Mouse (Mus musculus) erythroid progenitor cell, adult 5-6 weeks (primary cell): ENCODE data around the gene Fam172a. TPM values are rescaled to one million over a fixed set of nuclear protein-coding genes. Genes with fewer than 3 reads are reported as not detected.

ENCODE experiments used
- ATAC-seq: replicated peaks from 2 replicates; pipeline ENCODE4 v1.8.0; 2016; ENCODE audit warnings: moderate number of reproducible peaks, mild to moderate bottlenecking, moderate TSS enrichment, inconsistent platforms; ENCODE audit not compliant: poor library complexity, low FRiP score, severe bottlenecking
- total RNA-seq, 2 experiments: library from RNA; stranded (forward) in 1 of 2; stranded (reverse) in 1 of 2; fragments of 150-400 nt in 1 of 2; fragments of 186-747, 209-891 nt in 1 of 2; gene quantifications; 2 replicates each; pipeline versions ENCODE4 v1.2.3 to v1.2.4; 2015 to 2017; ENCODE audit warnings: low replicate concordance in 2 of 2

The Fam172a gene
- total RNA-seq, 2 experiments from 2014 or later = 8.0 to 26.0 TPM

- ATAC-seq = no peak
Observed at GRCm38 (mm10) chr13:78095071-78095973, 393.5 kb downstream of the Fam172a start.

GRCm38 (mm10) chr13:78098858-78099445 lies 397.1 kb downstream of the Fam172a start:
- ATAC-seq = no peak

DNA sequence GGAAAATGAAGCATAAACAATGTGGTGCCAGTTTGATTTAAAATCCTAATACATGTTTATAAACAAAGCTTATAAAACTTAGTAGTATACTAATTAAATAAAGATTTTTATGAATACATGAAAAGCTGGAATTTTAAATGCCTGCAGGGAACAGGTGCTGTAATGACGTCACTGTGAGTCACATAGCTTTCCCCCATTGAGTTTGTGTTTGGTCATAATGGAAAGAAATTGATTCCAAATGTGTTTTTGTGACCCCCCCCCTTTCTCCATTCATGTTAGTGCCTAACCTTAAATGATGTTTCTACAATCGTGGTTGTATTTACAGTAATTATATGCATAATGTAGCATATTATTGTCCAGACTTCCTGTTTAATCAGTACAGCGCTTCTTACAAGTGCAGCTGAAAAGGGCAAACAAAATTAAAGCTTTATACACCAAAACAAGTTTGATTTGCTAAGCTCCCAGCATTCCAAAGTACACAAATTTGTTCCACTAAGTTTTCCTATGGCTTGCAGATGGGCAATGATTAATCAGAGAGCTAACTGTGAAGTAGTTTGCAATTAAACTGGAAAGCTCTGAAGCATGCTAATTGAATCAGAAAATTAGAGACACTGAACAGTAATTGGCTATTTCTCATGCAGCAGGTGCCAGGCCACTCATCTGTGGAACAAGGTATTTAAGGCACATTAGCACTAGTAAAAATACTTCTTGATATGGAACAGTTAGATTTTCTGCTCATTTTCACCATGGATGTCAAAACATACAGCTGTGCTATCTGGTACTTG lies 398.1 kb downstream of the Fam172a start:
- no peak for ATAC-seq

DNA sequence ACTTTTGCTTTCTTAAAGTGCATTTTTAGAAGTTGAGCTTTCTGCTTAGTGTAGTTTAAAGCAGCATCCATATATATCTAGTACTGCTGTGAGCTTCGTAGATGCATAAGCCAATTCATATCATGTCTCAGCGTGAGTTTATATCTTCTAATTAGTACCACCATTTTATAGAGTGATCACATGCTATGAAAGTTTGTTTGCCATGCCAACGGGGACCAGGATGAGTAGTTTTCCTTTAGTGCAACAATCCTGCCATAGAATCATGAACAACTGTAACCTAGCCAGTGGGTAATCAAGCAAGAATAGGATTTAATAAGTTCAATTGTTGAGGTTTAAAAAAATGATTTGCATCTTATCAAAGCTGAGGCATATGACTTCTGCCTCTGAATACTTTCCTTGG lies 398.8 kb downstream of the Fam172a start:
- ATAC-seq = no peak

DNA sequence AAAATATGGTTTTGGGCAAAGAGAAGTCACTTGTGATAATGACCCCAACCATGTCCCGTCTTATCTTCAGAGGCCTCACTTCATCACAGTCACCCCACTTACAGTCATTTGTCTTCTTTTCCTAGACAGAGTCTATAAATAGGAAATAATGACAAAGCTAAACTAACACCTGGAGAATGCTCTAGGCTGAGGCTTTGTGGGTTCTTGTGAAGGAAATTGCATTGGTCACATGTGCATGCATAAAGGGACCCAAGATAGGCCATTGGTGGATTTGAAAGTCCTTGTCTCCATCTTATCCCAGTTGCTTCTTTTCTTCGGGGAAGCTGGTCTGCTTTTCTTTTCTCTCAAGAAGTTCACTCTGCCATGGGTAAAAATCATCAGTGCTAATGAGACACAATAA lies 400.5 kb downstream of the Fam172a start:
- no peak for ATAC-seq

- ATAC-seq = no peak
Observed at GRCm38 (mm10) chr13:78104851-78105250, 403.0 kb downstream of the Fam172a start.

DNA sequence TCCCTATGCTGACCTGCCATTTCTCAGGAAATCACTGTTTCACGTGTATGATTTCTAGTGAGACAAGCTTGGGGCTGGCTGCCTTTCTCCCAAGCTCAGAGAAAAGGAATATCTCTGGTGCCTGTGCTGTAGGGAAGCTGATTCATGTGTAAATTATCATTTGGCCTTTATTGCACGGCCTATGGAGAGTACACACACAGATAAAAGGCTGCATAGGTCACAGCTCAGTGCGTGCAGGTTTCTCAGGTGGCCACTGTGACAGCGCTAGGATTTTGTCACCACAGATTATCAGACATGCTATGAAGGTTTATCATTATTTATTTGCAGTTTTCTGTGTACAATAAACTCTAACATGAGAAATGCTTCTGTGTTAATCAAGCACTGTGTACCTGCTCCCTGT lies 408.8 kb downstream of the Fam172a start:
- no peak for ATAC-seq

DNA sequence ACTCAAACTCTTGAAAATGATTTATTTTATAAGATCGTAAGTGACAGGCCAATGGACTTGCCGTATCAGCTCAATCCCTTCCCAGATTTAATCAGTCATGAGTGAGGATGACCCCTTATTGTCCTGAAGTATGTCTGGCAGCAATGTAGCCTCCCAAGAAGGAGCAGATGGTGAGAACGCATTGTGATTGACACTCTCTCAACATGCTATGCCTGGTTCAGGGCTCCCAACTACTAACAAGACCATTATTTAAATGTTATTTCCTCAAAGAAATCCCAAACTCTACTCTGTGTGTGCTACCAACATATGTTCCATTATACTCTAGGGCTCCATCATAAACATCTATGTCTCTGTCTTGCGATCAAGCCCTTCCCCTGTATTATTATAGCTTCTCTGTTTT lies 412.1 kb downstream of the Fam172a start:
- no peak for ATAC-seq

- ATAC-seq = no peak
Observed at GRCm38 (mm10) chr13:78118715-78119114, 416.9 kb downstream of the Fam172a start.

DNA sequence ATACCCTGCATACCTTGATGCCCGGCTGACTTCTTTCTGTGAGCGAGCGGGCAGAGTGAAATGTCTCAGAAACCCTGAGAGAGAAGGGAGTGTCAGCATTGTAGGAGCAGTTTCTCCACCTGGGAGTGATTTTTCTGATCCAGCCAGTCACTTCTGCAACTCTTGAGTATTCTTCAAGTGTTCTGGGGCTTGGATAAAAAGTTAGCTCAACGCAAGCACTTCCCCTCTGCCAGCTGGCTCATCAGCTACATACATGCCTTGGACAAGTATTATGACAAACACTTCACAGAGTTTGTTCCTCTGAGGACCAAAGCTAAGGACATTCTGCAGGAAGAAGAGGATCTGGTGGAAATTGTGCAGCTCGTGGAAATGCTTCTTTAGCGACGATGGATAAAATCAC lies 420.2 kb downstream of the Fam172a start:
- no peak for ATAC-seq

GRCm38 (mm10) chr13:78123911-78124426 lies 422.1 kb downstream of the Fam172a start:
- no peak for ATAC-seq

DNA sequence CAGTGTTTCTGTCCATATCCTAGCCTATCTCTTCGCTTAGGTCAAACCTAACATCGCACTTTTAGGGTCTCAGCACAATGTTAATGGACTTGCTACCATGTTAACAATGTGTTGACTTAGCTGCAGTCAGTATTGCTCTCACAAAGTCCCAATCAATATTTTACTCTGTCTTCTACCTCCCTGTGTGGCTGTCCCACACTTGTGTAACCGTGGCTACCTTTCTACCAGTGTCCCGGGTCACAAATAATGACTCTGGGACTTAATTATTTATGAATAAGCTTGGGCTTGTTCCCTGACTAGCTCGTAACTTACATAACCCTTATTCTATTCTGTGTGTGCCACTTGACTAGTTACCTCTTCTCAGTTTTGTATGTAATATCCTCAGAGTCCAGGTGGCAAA lies 455.6 kb downstream of the Fam172a start:
- no peak for ATAC-seq

GRCm38 (mm10) chr13:78162149-78162548 lies 460.3 kb downstream of the Fam172a start:
- no peak for ATAC-seq

- no peak for ATAC-seq
Observed at GRCm38 (mm10) chr13:78163087-78163958, 461.5 kb downstream of the Fam172a start.

GRCm38 (mm10) chr13:78164941-78165340 lies 463.1 kb downstream of the Fam172a start:
- no peak for ATAC-seq

DNA sequence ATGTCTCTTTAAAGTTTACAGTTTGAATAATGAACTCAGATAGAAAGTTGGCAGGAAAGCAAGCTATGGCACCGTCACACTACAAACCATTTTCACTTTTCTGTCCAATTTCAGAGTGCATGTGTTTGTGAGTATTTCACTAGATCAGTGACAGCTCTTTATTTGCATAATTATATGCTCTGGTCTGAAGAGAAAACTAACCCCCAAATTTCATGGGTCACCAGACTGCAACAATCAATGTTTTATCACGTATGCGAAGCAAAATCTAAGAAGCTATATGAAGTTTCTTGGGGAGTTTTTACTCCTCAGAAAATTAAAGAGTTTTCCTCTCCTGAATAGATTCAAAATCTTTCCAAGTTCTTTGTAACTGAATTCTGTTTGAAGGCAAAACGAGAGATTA lies 466.3 kb downstream of the Fam172a start:
- no peak for ATAC-seq

GRCm38 (mm10) chr13:78171320-78171719 lies 469.5 kb downstream of the Fam172a start:
- no peak for ATAC-seq

- ATAC-seq = no peak
Observed at GRCm38 (mm10) chr13:78171984-78172636, 470.3 kb downstream of the Fam172a start.

DNA sequence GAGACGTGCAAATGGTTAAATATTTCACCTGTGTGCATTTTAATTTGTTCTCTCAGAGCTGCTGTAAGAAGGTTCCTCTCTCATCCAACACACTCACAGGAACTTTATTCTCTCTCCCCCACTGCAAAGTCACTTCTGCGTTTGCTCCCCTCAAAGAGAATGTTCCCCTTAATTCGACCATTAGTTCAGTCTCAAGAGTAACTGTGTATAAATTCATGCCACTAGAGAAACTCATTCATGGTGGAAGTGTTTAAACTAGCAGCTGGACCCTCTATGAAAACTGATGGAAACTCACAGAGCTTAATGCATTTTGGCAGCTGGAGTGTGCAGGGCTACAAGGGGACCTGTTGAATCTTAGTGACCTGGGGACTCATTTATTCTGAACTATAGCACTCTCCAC lies 471.0 kb downstream of the Fam172a start:
- no peak for ATAC-seq
